Mouse (Mus musculus) testis, adult 2 months (tissue): Measurements from ENCODE around the gene Stard3.

ENCODE experiments used
- CTCF ChIP-seq: fragments of 200-500 bp; IDR thresholded peaks from 2 replicates; pipeline ENCODE4 v1.5.1; 2012; ENCODE audit warnings: low read depth, mild to moderate bottlenecking, inconsistent platforms, low read length, moderate library complexity; ENCODE audit not compliant: control insufficient read depth, insufficient read depth, insufficient replicate concordance
- POLR2A ChIP-seq: fragments of 200-500 bp; IDR thresholded peaks from 2 replicates; pipeline ENCODE4 v1.6.1; 2012; ENCODE audit warnings: low read depth, mild to moderate bottlenecking, inconsistent platforms, low read length, moderate library complexity; ENCODE audit not compliant: control insufficient read depth

GRCm38 (mm10) chr11:98389221-98389780 lies 31.1 kb downstream of the Stard3 start:
- TF ChIP-seq POLR2A = no peak
- TF ChIP-seq CTCF = peak; percentile 39; the same call in 1 of the 2 replicates
